Mouse (Mus musculus): ENCODE measurements at regions not wholly inside any gene's neighbourhood (a gene's known extent, or its start where the extent isn't known, plus 50 kb on each side); places are given as distances from the start of the nearest gene placed in this dataset.

GRCm38 (mm10) chr14:86395951-86396361 lies 745.1 kb downstream of the Diaph3 start:
- no peak for DNase-seq
- 48% methylated on average over 9 of the region's 9 CpGs for WGBS
- Histone ChIP-seq H3K4me3 (no peak overlapping the region), H3K27ac (no peak overlapping the region), H3K27me3 (ENCODE audit: control insufficient read depth, insufficient read depth, low read length) (no peaks in the 10 kb centered on the region), H3K9ac (ENCODE audit: low read depth, low read length) (no peak overlapping the region), H3K79me2 (replicated peaks; ENCODE audit: control insufficient read depth, insufficient read depth, low read length) (no peaks in the 10 kb centered on the region), H3K36me3 (ENCODE audit: control insufficient read depth, insufficient read depth, low read length) (no peaks in the 10 kb centered on the region), H3K4me1 (ENCODE audit: control insufficient read depth, insufficient read depth, low read length) (no peaks in the 10 kb centered on the region)
- no peak for TF ChIP-seq CTCF (IDR thresholded peaks at IDR 0.05)
- TF ChIP-seq EP300 (IDR thresholded peaks at IDR 0.05; ENCODE audit: insufficient read depth, low read depth, low read length), result no peak
- no peak for TF ChIP-seq POLR2A (IDR thresholded peaks at IDR 0.05; ENCODE audit: insufficient read depth, low read depth, low read length)
- intact Hi-C loops (cut with DNase I), result no loop called here

DNA sequence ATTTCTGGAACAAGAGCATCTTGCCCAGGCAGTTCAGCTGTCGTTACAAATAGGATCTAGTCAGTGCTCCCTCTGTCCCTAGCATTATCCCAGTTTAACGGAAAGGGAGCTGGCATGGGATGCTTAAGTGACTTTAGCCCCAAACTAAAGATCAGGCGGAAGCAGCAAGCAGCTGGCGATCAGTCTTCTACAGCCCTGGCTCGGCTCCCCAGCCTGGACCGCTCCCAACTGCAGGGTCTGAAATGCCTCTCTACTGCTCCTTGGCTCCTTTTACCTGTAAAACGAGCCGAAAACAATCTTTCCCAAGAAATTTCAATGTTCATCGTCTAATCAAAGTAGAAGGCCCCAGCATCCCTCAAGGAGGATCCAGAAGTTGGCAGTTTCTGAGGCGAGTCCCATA lies 745.5 kb downstream of the Diaph3 start:
- Histone ChIP-seq H3K27ac (no peak overlapping the region), H3K36me3 (ENCODE audit: control insufficient read depth, insufficient read depth, low read length) (no peaks in the 10 kb centered on the region), H3K4me1 (ENCODE audit: control insufficient read depth, insufficient read depth, low read length) (no peaks in the 10 kb centered on the region), H3K79me2 (replicated peaks; ENCODE audit: control insufficient read depth, insufficient read depth, low read length) (no peaks in the 10 kb centered on the region), H3K27me3 (ENCODE audit: control insufficient read depth, insufficient read depth, low read length) (no peaks in the 10 kb centered on the region), H3K9ac (ENCODE audit: low read depth, low read length) (no peak overlapping the region), H3K4me3 (no peak overlapping the region)
- no peak for TF ChIP-seq POLR2A (IDR thresholded peaks at IDR 0.05; ENCODE audit: insufficient read depth, low read depth, low read length)
- no peak for TF ChIP-seq CTCF (IDR thresholded peaks at IDR 0.05)
- TF ChIP-seq EP300 (IDR thresholded peaks at IDR 0.05; ENCODE audit: insufficient read depth, low read depth, low read length), result no peak
- intact Hi-C loops (cut with DNase I), result no loop called here
- DNase-seq, result no peak
- WGBS, result 47% methylated on average over 10 of the region's 10 CpGs

DNA sequence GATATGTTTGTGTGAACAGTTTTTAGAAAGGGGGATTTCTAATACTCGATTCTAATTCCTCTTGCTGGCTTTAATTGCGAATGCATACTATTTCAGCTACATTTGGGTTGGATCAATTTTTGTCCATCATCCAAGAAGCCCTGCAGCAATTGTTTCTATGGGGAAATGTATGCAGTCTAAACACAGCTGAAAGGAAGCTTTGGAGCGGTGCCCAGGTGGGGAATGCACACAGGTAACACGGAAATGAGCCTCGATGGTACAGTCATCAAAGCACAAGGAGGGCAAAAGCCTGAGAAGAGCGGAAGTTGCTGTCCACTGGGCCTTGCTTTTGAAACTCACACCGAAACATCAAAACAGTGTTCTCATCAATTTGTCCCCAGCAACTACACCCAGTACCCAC lies 746.0 kb downstream of the Diaph3 start:
- TF ChIP-seq POLR2A (IDR thresholded peaks at IDR 0.05; ENCODE audit: insufficient read depth, low read depth, low read length) (no peak), EP300 (IDR thresholded peaks at IDR 0.05; ENCODE audit: insufficient read depth, low read depth, low read length) (no peak), CTCF (IDR thresholded peaks at IDR 0.05) (no peak)
- DNase-seq, result no peak
- Histone ChIP-seq H3K79me2 (replicated peaks; ENCODE audit: control insufficient read depth, insufficient read depth, low read length) (no peaks in the 10 kb centered on the region), H3K9ac (ENCODE audit: low read depth, low read length) (no peak overlapping the region), H3K36me3 (ENCODE audit: control insufficient read depth, insufficient read depth, low read length) (no peaks in the 10 kb centered on the region), H3K27ac (no peak overlapping the region), H3K27me3 (ENCODE audit: control insufficient read depth, insufficient read depth, low read length) (no peaks in the 10 kb centered on the region), H3K4me3 (no peak overlapping the region), H3K4me1 (ENCODE audit: control insufficient read depth, insufficient read depth, low read length) (no peaks in the 10 kb centered on the region)
- intact Hi-C loops (cut with DNase I), result no loop called here
- 88% methylated on average over 7 of the region's 7 CpGs for WGBS

DNA sequence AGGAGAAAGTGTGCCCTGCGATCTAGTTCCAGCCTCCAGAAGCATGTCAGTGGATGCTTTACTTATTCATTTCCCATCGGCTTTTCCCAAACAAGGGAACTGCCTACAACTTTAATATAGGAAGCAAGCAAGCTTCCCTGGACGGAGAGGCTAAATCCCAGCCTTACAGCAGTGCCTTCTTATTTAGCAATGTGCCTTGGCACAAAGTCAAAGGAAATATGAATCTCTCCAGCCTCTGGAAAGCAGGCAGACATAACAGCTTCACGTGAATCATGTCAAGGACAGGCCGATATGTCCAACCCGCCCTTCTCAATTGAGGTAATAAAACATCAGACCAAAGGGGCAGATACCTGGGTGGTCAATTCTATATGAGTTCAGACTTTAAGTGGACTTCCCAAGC lies 755.9 kb downstream of the Diaph3 start:
- Histone ChIP-seq H3K27ac (no peak overlapping the region), H3K4me1 (ENCODE audit: control insufficient read depth, insufficient read depth, low read length) (no peaks in the 10 kb centered on the region), H3K27me3 (ENCODE audit: control insufficient read depth, insufficient read depth, low read length) (no peaks in the 10 kb centered on the region), H3K9ac (ENCODE audit: low read depth, low read length) (no peak overlapping the region), H3K4me3 (no peak overlapping the region), H3K79me2 (replicated peaks; ENCODE audit: control insufficient read depth, insufficient read depth, low read length) (no peaks in the 10 kb centered on the region), H3K36me3 (ENCODE audit: control insufficient read depth, insufficient read depth, low read length) (no peaks in the 10 kb centered on the region)
- DNase-seq, result no peak
- intact Hi-C loops (cut with DNase I), result no loop called here
- 42% methylated on average over 6 of the region's 6 CpGs for WGBS
- no peak for TF ChIP-seq EP300 (IDR thresholded peaks at IDR 0.05; ENCODE audit: insufficient read depth, low read depth, low read length)
- no peak for TF ChIP-seq POLR2A (IDR thresholded peaks at IDR 0.05; ENCODE audit: insufficient read depth, low read depth, low read length)
- no peak for TF ChIP-seq CTCF (IDR thresholded peaks at IDR 0.05)

GRCm38 (mm10) chr14:86365032-86365431 lies 776.0 kb downstream of the Diaph3 start:
- no peaks in the 10 kb centered on the region for H3K79me2 ChIP-seq (replicated peaks; ENCODE audit: control insufficient read depth, insufficient read depth, low read length)
- no peak overlapping the region for H3K4me3 ChIP-seq
- H3K9ac ChIP-seq (ENCODE audit: low read depth, low read length), result no peak overlapping the region
- no peak for DNase-seq
- no peaks in the 10 kb centered on the region for H3K27me3 ChIP-seq (ENCODE audit: control insufficient read depth, insufficient read depth, low read length)
- 100% methylated on average over 2 of the region's 2 CpGs for WGBS
- H3K27ac ChIP-seq, result no peak overlapping the region
- no peaks in the 10 kb centered on the region for H3K36me3 ChIP-seq (ENCODE audit: control insufficient read depth, insufficient read depth, low read length)
- TF ChIP-seq POLR2A (IDR thresholded peaks at IDR 0.05; ENCODE audit: insufficient read depth, low read depth, low read length), result no peak
- TF ChIP-seq EP300 (IDR thresholded peaks at IDR 0.05; ENCODE audit: insufficient read depth, low read depth, low read length), result no peak
- no peak for TF ChIP-seq CTCF (IDR thresholded peaks at IDR 0.05)
- H3K4me1 ChIP-seq (ENCODE audit: control insufficient read depth, insufficient read depth, low read length), result no peaks in the 10 kb centered on the region
- intact Hi-C loops (cut with DNase I), result no loop called here

DNA sequence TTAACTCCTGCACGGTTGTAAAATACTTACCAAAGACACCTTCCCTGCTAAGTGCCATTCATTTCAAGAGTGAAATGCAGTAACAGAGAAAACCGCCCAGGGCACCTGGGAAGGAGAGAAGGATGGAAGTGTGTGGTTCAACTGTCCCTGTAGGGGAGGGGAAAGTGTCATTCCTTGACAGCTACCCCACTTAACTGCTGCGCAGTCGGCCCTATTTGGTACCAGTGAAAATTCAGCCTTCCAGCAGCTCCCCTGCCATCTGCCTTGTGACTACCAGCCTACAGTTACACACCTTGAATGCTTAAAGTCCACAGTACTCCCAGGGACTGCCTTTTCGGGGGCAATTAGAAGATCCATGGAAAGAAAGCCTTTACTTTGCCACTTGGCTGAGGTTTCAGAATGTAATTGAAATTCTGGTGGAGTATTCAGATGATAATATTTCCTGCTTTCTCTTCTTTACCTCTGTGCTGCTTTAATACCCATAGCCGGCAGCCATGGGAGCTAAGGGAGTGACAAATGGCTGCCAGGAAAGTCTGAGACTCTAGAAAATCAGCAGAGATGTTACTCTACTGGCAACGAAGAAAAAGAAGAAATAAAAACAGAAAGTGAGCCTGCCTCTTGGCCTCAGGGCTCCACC lies 780.5 kb downstream of the Diaph3 start:
- Histone ChIP-seq H3K79me2 (replicated peaks; ENCODE audit: control insufficient read depth, insufficient read depth, low read length) (no peaks in the 10 kb centered on the region), H3K36me3 (ENCODE audit: control insufficient read depth, insufficient read depth, low read length) (no peaks in the 10 kb centered on the region), H3K9ac (ENCODE audit: low read depth, low read length) (no peak overlapping the region), H3K27ac (no peak overlapping the region), H3K4me3 (no peak overlapping the region), H3K4me1 (ENCODE audit: control insufficient read depth, insufficient read depth, low read length) (no peaks in the 10 kb centered on the region), H3K27me3 (ENCODE audit: control insufficient read depth, insufficient read depth, low read length) (no peaks in the 10 kb centered on the region)
- TF ChIP-seq CTCF (IDR thresholded peaks at IDR 0.05) (no peak), EP300 (IDR thresholded peaks at IDR 0.05; ENCODE audit: insufficient read depth, low read depth, low read length) (no peak), POLR2A (IDR thresholded peaks at IDR 0.05; ENCODE audit: insufficient read depth, low read depth, low read length) (no peak)
- intact Hi-C loops (cut with DNase I), result no loop called here
- WGBS, result 63% methylated on average over 7 of the region's 7 CpGs
- DNase-seq, result no peak

Data from heart, adult 2 months (tissue).